In the genomic region with DNA sequence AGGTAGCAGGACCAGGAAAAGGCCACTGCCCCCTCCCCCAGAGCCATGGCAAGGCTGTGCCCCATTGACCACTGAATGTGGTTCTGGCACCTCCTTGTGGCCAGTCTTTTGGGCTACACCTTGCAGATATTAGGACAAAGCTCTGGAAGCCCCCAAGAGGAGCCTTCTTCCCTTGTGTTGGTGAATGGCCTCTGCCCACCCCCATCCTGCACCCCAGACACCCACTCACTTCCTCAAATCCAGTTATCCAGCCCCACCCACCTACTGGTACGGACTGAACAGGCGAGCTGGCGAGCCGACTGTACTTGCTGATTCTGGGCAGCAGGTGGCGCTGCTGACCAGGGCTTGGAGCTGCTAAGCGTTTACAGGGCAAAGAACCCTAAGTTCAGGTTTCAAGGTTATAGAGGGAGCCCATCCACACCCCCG, we compare ENCODE assay signal across 9 mouse cellular contexts. TPM values are rescaled to one million over a fixed set of nuclear protein-coding genes. Genes with fewer than 3 reads are reported as not detected.
DNase-seq lines count a peak whose midpoint lies in the region; ATAC-seq and TF ChIP-seq lines count a peak whose summit lies in the region.
"Had no signal": no experiment of that assay in that cellular context is flagged by ENCODE, and none has a peak within 500 bp of the region (broad histone marks: within the 10 kb centered on the region; RNA-seq: fewer than 3 reads in every experiment).

No protein-coding gene starts in this region.

- no peak overlapping the region for H3K9ac ChIP-seq in forebrain, embryonic 11.5 days (ENCODE audit: low read length)
- no peak overlapping the region for H3K9ac ChIP-seq in heart, embryonic 16.5 days (ENCODE audit: low read length)
- no peak overlapping the region for H3K9ac ChIP-seq in liver, embryonic 14.5 days (replicated peaks)
- no peak overlapping the region for H3K9ac ChIP-seq in stomach, embryonic 15.5 days

- DNase-seq in c-Kit-positive CD71-negative TER-119-negative erythroid progenitor cells, embryonic 14.5 days (ENCODE audit: low read depth), result peak; percentile 82
- peak; percentile 89 for DNase-seq in forebrain, embryonic 11.5 days (ENCODE audit: low spot score)
- DNase-seq in kidney, postnatal 25 days, result peak; percentile 79 to 81
- peak; percentile 49 to 57 (median 49) for DNase-seq in liver, embryonic 14.5 days (ENCODE audit: low read depth in 3 of 3, low spot score in 3 of 3)
- peak; percentile 88 for DNase-seq in neural tube, embryonic 10.5 days (ENCODE audit: extremely low spot score, low spot score)

- H3K4me1 ChIP-seq in forebrain, embryonic 11.5 days (replicated peaks; ENCODE audit: control insufficient read depth, insufficient read depth, low read length), result no peaks in the 10 kb centered on the region
- H3K4me1 ChIP-seq in heart, embryonic 16.5 days (ENCODE audit: control insufficient read depth, insufficient read depth, low read length), result peaks cover 32% of the 10 kb centered on the region
- peaks cover 0 to 2% of the 10 kb centered on the region in 2 experiments; a peak in 2 of 4 replicates for H3K4me1 ChIP-seq in liver, embryonic 14.5 days (replicated peaks; ENCODE audit: control insufficient read depth in 2 of 2, insufficient read depth in 2 of 2, low read length in 1 of 2)
- peaks cover 44% of the 10 kb centered on the region for H3K4me1 ChIP-seq in stomach, embryonic 15.5 days

- whole genome bisulfite sequencing in forebrain, embryonic 11.5 days, result 1% methylated on average over 7 of the region's 7 CpGs
- 1% methylated on average over 7 of the region's 7 CpGs for WGBS in heart, embryonic 16.5 days
- 0% methylated on average over 7 of the region's 7 CpGs for WGBS in liver, embryonic 14.5 days (ENCODE audit: insufficient replicate concordance)
- WGBS in stomach, embryonic 15.5 days, result 0% methylated on average over 7 of the region's 7 CpGs

- no peak overlapping the region for H3K4me3 ChIP-seq in forebrain, embryonic 11.5 days (ENCODE audit: low read depth, low read length)
- peak overlapping the region; percentile 28; the same call in 1 of the 2 replicates for H3K4me3 ChIP-seq in heart, embryonic 16.5 days (ENCODE audit: low read length)
- H3K4me3 ChIP-seq in liver, embryonic 14.5 days (ENCODE audit: insufficient read depth in 1 of 2, low read depth in 2 of 2, low read length in 2 of 2), result no peak overlapping the region
- peak overlapping the region; percentile 13; the same call in 1 of the 2 replicates for H3K4me3 ChIP-seq in stomach, embryonic 15.5 days (replicated peaks)
- H3K4me3 ChIP-seq: erythroblast, embryonic 14.5 days had no signal

- no peak for TF ChIP-seq EP300 in liver, embryonic 14.5 days (IDR thresholded peaks at IDR 0.05; ENCODE audit: low read depth)

- H3K9me3 ChIP-seq in forebrain, embryonic 11.5 days (ENCODE audit: control insufficient read depth, low read length), result no peaks in the 10 kb centered on the region
- no peaks in the 10 kb centered on the region for H3K9me3 ChIP-seq in heart, embryonic 16.5 days (replicated peaks; ENCODE audit: control insufficient read depth, low read length)
- no peaks in the 10 kb centered on the region for H3K9me3 ChIP-seq in liver, embryonic 14.5 days (ENCODE audit: control insufficient read depth, low read length)
- H3K9me3 ChIP-seq in stomach, embryonic 15.5 days, result no peaks in the 10 kb centered on the region

- H3K27ac ChIP-seq in forebrain, embryonic 11.5 days (ENCODE audit: low read depth, low read length), result no peak overlapping the region
- no peak overlapping the region for H3K27ac ChIP-seq in heart, embryonic 16.5 days (ENCODE audit: low read length)
- H3K27ac ChIP-seq in liver, embryonic 14.5 days, result no peak overlapping the region
- H3K27ac ChIP-seq in stomach, embryonic 15.5 days, result no peak overlapping the region

- TF ChIP-seq CTCF in liver, embryonic 14.5 days (IDR thresholded peaks at IDR 0.05; ENCODE audit: low read depth), result peak; percentile 97

- peak overlapping the region; percentile 33 for H3K4me2 ChIP-seq in forebrain, embryonic 11.5 days (ENCODE audit: low read depth, low read length, severe bottlenecking)
- H3K4me2 ChIP-seq in heart, embryonic 16.5 days (ENCODE audit: low read depth, low read length), result peak overlapping the region; percentile 45
- peak overlapping the region; percentile 46 for H3K4me2 ChIP-seq in liver, embryonic 14.5 days (ENCODE audit: low read depth)
- peak overlapping the region; percentile 45 for H3K4me2 ChIP-seq in stomach, embryonic 15.5 days

- H3K27me3 ChIP-seq in forebrain, embryonic 11.5 days (ENCODE audit: control insufficient read depth, insufficient read depth, low read length), result no peaks in the 10 kb centered on the region
- H3K27me3 ChIP-seq in heart, embryonic 16.5 days (ENCODE audit: control insufficient read depth, insufficient read depth, low read length), result no peaks in the 10 kb centered on the region
- no peaks in the 10 kb centered on the region for H3K27me3 ChIP-seq in liver, embryonic 14.5 days (ENCODE audit: control insufficient read depth, insufficient read depth, low read length)
- no peaks in the 10 kb centered on the region for H3K27me3 ChIP-seq in stomach, embryonic 15.5 days (replicated peaks)

- no peaks in the 10 kb centered on the region for H3K36me3 ChIP-seq in forebrain, embryonic 11.5 days (ENCODE audit: control insufficient read depth, insufficient read depth, low read length)
- no peaks in the 10 kb centered on the region for H3K36me3 ChIP-seq in heart, embryonic 16.5 days (ENCODE audit: control insufficient read depth, insufficient read depth)
- no peaks in the 10 kb centered on the region for H3K36me3 ChIP-seq in liver, embryonic 14.5 days (replicated peaks; ENCODE audit: control insufficient read depth, insufficient read depth, low read depth)
- H3K36me3 ChIP-seq in stomach, embryonic 15.5 days, result no peaks in the 10 kb centered on the region

- ATAC-seq in CD4-positive, CD25-positive, alpha-beta regulatory T cell, adult 4 months, result peak; percentile 68
- peak; percentile 71 for ATAC-seq in forebrain, embryonic 11.5 days (replicated peaks; ENCODE audit: low FRiP score)
- 0 out of 2 replicates have a peak, but pooled peaks have one; percentile 16 for ATAC-seq in heart, embryonic 16.5 days (replicated peaks; ENCODE audit: extremely low read depth, insufficient read depth, low FRiP score)
- ATAC-seq in liver, embryonic 14.5 days (ENCODE audit: insufficient read depth), result peak; percentile 65
- peak; percentile 42 for ATAC-seq in stomach, embryonic 15.5 days (ENCODE audit: insufficient read depth, low FRiP score, low read depth)

RNA-seq across cellular contexts. Expression of gene Lif, which starts 1.3 kb away (rescaled TPM):
- 1 to 10 TPM; 1.8 to 2.7 TPM for polyA plus RNA-seq in CD4-positive, CD25-positive, alpha-beta regulatory T cell, adult 4 months (2017; shearing (Covaris generic))
- polyA plus RNA-seq in forebrain, embryonic 11.5 days (2014; fragmentation: Nextera tagmentation; extraction: Ambion mirVana), result not detected in 2 replicates
- polyA plus RNA-seq in heart, embryonic 16.5 days (2015; fragmentation: Nextera tagmentation; extraction: Ambion mirVana), result 0.15 and 0.20 TPM in 2 replicates
- polyA plus RNA-seq in liver, embryonic 14.5 days (2012; rRNA removed), result 0.02 TPM in 1 of 2 replicates, not detected in the other
- polyA plus RNA-seq in liver, embryonic 14.5 days (2014; fragmentation: Nextera tagmentation; extraction: Ambion mirVana), result not detected in 2 replicates
- polyA plus RNA-seq in stomach, embryonic 15.5 days (2015; fragmentation: Nextera tagmentation; extraction: Ambion mirVana), result 0.61 and 0.65 TPM in 2 replicates
- polyA plus RNA-seq: erythroblast, embryonic 14.5 days had no signal

RNA-seq across cellular contexts. Expression of gene Osm, which starts 22.4 kb away (rescaled TPM):
- polyA plus RNA-seq in CD4-positive, CD25-positive, alpha-beta regulatory T cell, adult 4 months (2017; shearing (Covaris generic)), result 10 to 100 TPM; 18.6 to 22.8 TPM
- not detected in 2 replicates for polyA plus RNA-seq in forebrain, embryonic 11.5 days (2014; fragmentation: Nextera tagmentation; extraction: Ambion mirVana)
- polyA plus RNA-seq in heart, embryonic 16.5 days (2015; fragmentation: Nextera tagmentation; extraction: Ambion mirVana), result 0.21 and 0.33 TPM in 2 replicates
- polyA plus RNA-seq in liver, embryonic 14.5 days (2012; rRNA removed), result 0.85 and 0.88 TPM in 2 replicates
- polyA plus RNA-seq in liver, embryonic 14.5 days (2014; fragmentation: Nextera tagmentation; extraction: Ambion mirVana), result 0.34 and 0.41 TPM in 2 replicates
- 0.22 TPM in 2 replicates for polyA plus RNA-seq in stomach, embryonic 15.5 days (2015; fragmentation: Nextera tagmentation; extraction: Ambion mirVana)

RNA-seq across cellular contexts. Expression of gene Castor1, which starts 40.6 kb away (rescaled TPM):
- polyA plus RNA-seq in CD4-positive, CD25-positive, alpha-beta regulatory T cell, adult 4 months (2017; shearing (Covaris generic)), result 10 to 100 TPM; 32.3 to 51.9 TPM
- 2.0 and 2.5 TPM in 2 replicates for polyA plus RNA-seq in forebrain, embryonic 11.5 days (2014; fragmentation: Nextera tagmentation; extraction: Ambion mirVana)
- 10.0 and 14.0 TPM in 2 replicates for polyA plus RNA-seq in heart, embryonic 16.5 days (2015; fragmentation: Nextera tagmentation; extraction: Ambion mirVana)
- polyA plus RNA-seq in liver, embryonic 14.5 days (2012; rRNA removed), result 1.0 and 1.1 TPM in 2 replicates
- polyA plus RNA-seq in liver, embryonic 14.5 days (2014; fragmentation: Nextera tagmentation; extraction: Ambion mirVana), result 1.4 and 1.5 TPM in 2 replicates
- polyA plus RNA-seq in stomach, embryonic 15.5 days (2015; fragmentation: Nextera tagmentation; extraction: Ambion mirVana), result 3.8 and 4.8 TPM in 2 replicates

Comparison
In these comparisons a context has a peak if more than half of its experiments do, and no peak if none do; other contexts are left out.
1. ATAC-seq: peak in every context shown above with its lines; median percentile 71 in forebrain, embryonic 11.5 days; 68 in CD4-positive, CD25-positive, alpha-beta regulatory T cell, adult 4 months; 65 in liver, embryonic 14.5 days; 42 in stomach, embryonic 15.5 days; 16 in heart, embryonic 16.5 days.
2. H3K4me3 ChIP-seq: peak in heart, embryonic 16.5 days (single experiment) and stomach, embryonic 15.5 days (single experiment); none in forebrain, embryonic 11.5 days (single experiment) and liver, embryonic 14.5 days (0 of 2).
3. RNA of gene Osm, which starts 22.4 kb away (polyA plus RNA-seq): 18.6 to 22.8 TPM in CD4-positive, CD25-positive, alpha-beta regulatory T cell, adult 4 months; 0.34 to 0.88 TPM in liver, embryonic 14.5 days, 0.21 to 0.33 TPM in heart, embryonic 16.5 days, 0.22 TPM in stomach, embryonic 15.5 days and not detected in forebrain, embryonic 11.5 days; every median in the first group is over 10 times any median in the second.
4. Peak in every context shown above with its lines, with median percentiles within 50 percentile points of each other: DNase-seq and H3K4me2 ChIP-seq.